Mouse (Mus musculus) frontal cortex, postnatal 36 days (tissue): ENCODE measurements around the gene Trim37.

ENCODE experiments used
- DNase-seq, 2 experiments: peaks; one replicate each; pipeline ENCODE4 v3.0.0; 2022; ENCODE audit warnings: low spot score in 2 of 2

The Trim37 gene

GRCm38 (mm10) chr11:87126824-87127816 is at the start of gene Trim37:
Gene Trim37, plus strand, starts transcription at chr11:87127077.
- peak; percentile 87 to 92 for DNase-seq

GRCm38 (mm10) chr11:87083712-87084111 is 43.2 kb upstream of the Trim37 start:
- DNase-seq = no peak

GRCm38 (mm10) chr11:87085461-87085860 is 41.4 kb upstream of the Trim37 start:
- no peak for DNase-seq

GRCm38 (mm10) chr11:87086290-87086984 is 40.4 kb upstream of the Trim37 start, which contains the start of gene Smg8:
Gene Smg8, minus strand, starts transcription at chr11:87086774.
- DNase-seq = peak; percentile 80 to 81

- no peak for DNase-seq
Observed at GRCm38 (mm10) chr11:87087142-87087541, 39.7 kb upstream of the Trim37 start.

- DNase-seq = no peak
Observed at GRCm38 (mm10) chr11:87108409-87108754, 18.5 kb upstream of the Trim37 start, which contains the start of gene Prr11. Gene Prr11, minus strand, starts transcription at chr11:87108708.

- peak; percentile 95 to 99 for DNase-seq
Observed at GRCm38 (mm10) chr11:87108755-87109518, 17.9 kb upstream of the Trim37 start, which contains the start of gene Ska2. Gene Ska2, plus strand, starts transcription at chr11:87109234.

GRCm38 (mm10) chr11:87109519-87110171 is 17.2 kb upstream of the Trim37 start:
- no peak for DNase-seq

- DNase-seq = no peak
Observed at GRCm38 (mm10) chr11:87110172-87110909, 16.5 kb upstream of the Trim37 start.

GRCm38 (mm10) chr11:87121864-87122263 is 5.0 kb upstream of the Trim37 start:
- DNase-seq = no peak

- no peak for DNase-seq
Observed at GRCm38 (mm10) chr11:87125562-87125961, 1.3 kb upstream of the Trim37 start.

GRCm38 (mm10) chr11:87126281-87126823 is 525 bp upstream of the Trim37 start:
- no peak for DNase-seq

- DNase-seq = no peak
Observed at GRCm38 (mm10) chr11:87136233-87136632, 9.4 kb downstream of the Trim37 start.

- no peak for DNase-seq
Observed at GRCm38 (mm10) chr11:87158012-87158411, 31.1 kb downstream of the Trim37 start.

GRCm38 (mm10) chr11:87162687-87163086 is 35.8 kb downstream of the Trim37 start:
- DNase-seq = no peak

GRCm38 (mm10) chr11:87163751-87164150 is 36.9 kb downstream of the Trim37 start:
- no peak for DNase-seq

- no peak for DNase-seq
Observed at GRCm38 (mm10) chr11:87173625-87174024, 46.7 kb downstream of the Trim37 start.

GRCm38 (mm10) chr11:87175031-87175430 is 48.2 kb downstream of the Trim37 start:
- DNase-seq = no peak

GRCm38 (mm10) chr11:87212313-87212712 is 85.4 kb downstream of the Trim37 start:
- DNase-seq = no peak

GRCm38 (mm10) chr11:87222686-87223085 is 95.8 kb downstream of the Trim37 start:
- no peak for DNase-seq
